Mouse (Mus musculus) forebrain, embryonic 12.5 days (tissue): ENCODE results near the gene Tex50. TPM values are rescaled to one million over a fixed set of nuclear protein-coding genes. Genes with fewer than 3 reads are reported as not detected.

Experiments
- ATAC-seq: fragments of 200-750 bp; cut with Nextera tagmentation; 2 replicates; pipeline ENCODE4 v1.8.0; 2017; ENCODE audit warnings: moderate TSS enrichment; ENCODE audit not compliant: low FRiP score
- H3K27ac ChIP-seq: fragments of 300-500 bp; sonication (generic); 2 replicates; pipeline ENCODE4 v1.5.1; 2016; ENCODE audit warnings: mild to moderate bottlenecking
- H3K27me3 ChIP-seq: fragments of 300-500 bp; sonication (generic); 2 replicates; pipeline ENCODE4 v1.6.1; 2016; ENCODE audit warnings: mild to moderate bottlenecking
- H3K36me3 ChIP-seq: fragments of 300-500 bp; sonication (generic); replicated peaks from 2 replicates; pipeline ENCODE4 v1.6.1; 2016; ENCODE audit warnings: mild to moderate bottlenecking
- H3K4me1 ChIP-seq: fragments of 300-500 bp; sonication (generic); 2 replicates; pipeline ENCODE4 v1.6.1; 2016
- H3K4me2 ChIP-seq: fragments of 300-500 bp; sonication (generic); 2 replicates; pipeline ENCODE4 v1.6.1; 2016; ENCODE audit warnings: mild to moderate bottlenecking, moderate library complexity
- H3K4me3 ChIP-seq: fragments of 300-500 bp; sonication (generic); replicated peaks from 2 replicates; pipeline ENCODE4 v1.5.1; 2016; ENCODE audit warnings: mild to moderate bottlenecking
- H3K9ac ChIP-seq: fragments of 300-500 bp; sonication (generic); 2 replicates; pipeline ENCODE4 v1.6.1; 2016; ENCODE audit warnings: mild to moderate bottlenecking
- H3K9me3 ChIP-seq: fragments of 300-500 bp; sonication (generic); 2 replicates; pipeline ENCODE4 v1.6.1; 2016
- WGBS: fragments of 180-500 bp; shearing (Covaris S2); methylation state at CpG from one replicate; pipeline ENCODE4 v1.1.7; 2016; 5-methylcytosine and 5-hydroxymethylcytosine counted together
- polyA plus RNA-seq: library from polyadenylated mRNA; unstranded; fragments of >200 nt; fragmentation: Nextera tagmentation; extraction: Ambion mirVana; gene quantifications from 2 replicates; pipeline ENCODE4 v1.2.1, GENCODE M21; 2016

The Tex50 gene
- polyA plus RNA-seq, 1 experiment from 2014 or later = 0.32 TPM

DNA sequence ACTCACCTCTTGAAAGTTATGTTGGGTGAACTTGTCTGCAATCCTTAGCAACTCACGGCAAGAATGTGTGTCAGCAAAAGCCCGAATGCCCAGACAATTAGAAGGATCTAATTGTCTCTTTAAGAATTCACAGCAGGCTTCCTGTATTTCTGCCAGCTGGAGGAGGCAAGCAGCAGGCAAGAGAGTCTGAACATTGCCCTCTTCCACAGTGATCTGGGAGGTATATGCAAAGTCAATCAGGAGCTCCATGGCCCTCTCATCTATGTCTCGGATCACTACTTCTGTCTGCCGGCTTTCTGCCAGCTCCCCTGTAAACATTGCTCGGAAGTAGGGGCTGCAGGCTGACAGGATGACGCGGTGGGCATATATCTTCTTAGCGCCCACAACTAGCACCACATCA is 49.9 kb downstream of the Tex50 start:
- no peak for ATAC-seq
- Histone ChIP-seq H3K4me1 (no peaks in the 10 kb centered on the region), H3K4me3 (no peak overlapping the region), H3K4me2 (no peak overlapping the region), H3K36me3 (peaks cover 15% of the 10 kb centered on the region), H3K9me3 (no peaks in the 10 kb centered on the region), H3K27me3 (no peaks in the 10 kb centered on the region), H3K9ac (no peak overlapping the region), H3K27ac (no peak overlapping the region)
- 87% methylated on average over 8 of the region's 8 CpGs for WGBS

Other genes with a start within 250 kb of the Tex50 start
- 2.4 and 2.8 TPM in 2 replicates for gene Serpinc1, start 180.7 kb downstream of the Tex50 start, polyA plus RNA-seq
- 9.9 TPM in 2 replicates for gene Zbtb37, start 124.5 kb downstream of the Tex50 start, polyA plus RNA-seq
- 49.0 and 49.3 TPM in 2 replicates for gene Dars2, start 88.7 kb downstream of the Tex50 start, polyA plus RNA-seq
- 38.3 and 39.7 TPM in 2 replicates for gene Cenpl, start 88.6 kb downstream of the Tex50 start, polyA plus RNA-seq
- gene Klhl20, start 27.8 kb downstream of the Tex50 start, polyA plus RNA-seq = 20.9 and 21.4 TPM in 2 replicates
- 10.0 and 10.4 TPM in 2 replicates for gene Ankrd45, start 16.6 kb downstream of the Tex50 start, polyA plus RNA-seq
- gene Prdx6, start 91.9 kb upstream of the Tex50 start, polyA plus RNA-seq = 357 and 360 TPM in 2 replicates
- gene Tnfsf4, start 236.1 kb upstream of the Tex50 start, polyA plus RNA-seq = not detected in 2 replicates